Mouse (Mus musculus): Measurements from ENCODE around the gene Gm5565. TPM values are rescaled to one million over a fixed set of nuclear protein-coding genes. Genes with fewer than 3 reads are reported as not detected.
"Not testable (repeated sequence)": the region's sequence is repeated elsewhere in the genome, so short reads cannot be mapped to it uniquely, and the experiment has no call there.

The Gm5565 gene
- polyA plus RNA-seq, 1 experiment from 2014 or later: not detected

- not testable (repeated sequence) for H3K4me2 ChIP-seq; H3K9ac ChIP-seq; H3K4me3 ChIP-seq; H3K27ac ChIP-seq; H3K4me1 ChIP-seq (replicated peaks); H3K36me3 ChIP-seq; H3K9me3 ChIP-seq; H3K27me3 ChIP-seq; ATAC-seq (ENCODE audit: low FRiP score)
- WGBS: 63% methylated on average over 4 of the region's 4 CpGs
Measured at GRCm38 (mm10) chr5:146172744-146173143, 12.4 kb upstream of the Gm5565 start.

GRCm38 (mm10) chr5:146170621-146171020 is 10.3 kb upstream of the Gm5565 start, which contains the start of gene Gm6309:
TSS of gene Gm6309 (minus strand) at chr5:146170721.
- not testable (repeated sequence) for H3K9ac ChIP-seq; H3K9me3 ChIP-seq; H3K4me1 ChIP-seq (replicated peaks); H3K4me2 ChIP-seq; ATAC-seq (ENCODE audit: low FRiP score); H3K36me3 ChIP-seq; H3K27ac ChIP-seq; H3K27me3 ChIP-seq; H3K4me3 ChIP-seq
- 86% methylated on average over 2 of the region's 2 CpGs for WGBS

- H3K36me3 ChIP-seq; H3K27ac ChIP-seq; H3K4me1 ChIP-seq (replicated peaks); ATAC-seq (ENCODE audit: low FRiP score); H3K27me3 ChIP-seq; H3K4me2 ChIP-seq; H3K9ac ChIP-seq; H3K9me3 ChIP-seq; H3K4me3 ChIP-seq: not testable (repeated sequence)
- WGBS: 96% methylated on average over 4 of the region's 4 CpGs
Measured at GRCm38 (mm10) chr5:146158326-146158725, 2.0 kb downstream of the Gm5565 start.

- 71% methylated on average over 3 of the region's 3 CpGs for WGBS
- Histone ChIP-seq H3K27me3 (no peaks in the 10 kb centered on the region), H3K36me3 (no peaks in the 10 kb centered on the region), H3K9ac (no peak overlapping the region), H3K4me3 (no peak overlapping the region), H3K4me2 (no peak overlapping the region), H3K27ac (no peak overlapping the region), H3K4me1 (replicated peaks) (no peaks in the 10 kb centered on the region), H3K9me3 (peaks cover 12% of the 10 kb centered on the region)
- no peak for ATAC-seq (ENCODE audit: low FRiP score)
Measured at GRCm38 (mm10) chr5:146150454-146150853, 9.9 kb downstream of the Gm5565 start.

GRCm38 (mm10) chr5:146147903-146148302 is 12.4 kb downstream of the Gm5565 start:
- Histone ChIP-seq H3K27me3 (no peaks in the 10 kb centered on the region), H3K4me2 (no peak overlapping the region)
- 37% methylated on average over 2 of the region's 2 CpGs for WGBS

More at GRCm38 (mm10) chr5:146147903-146148302, 12.4 kb downstream of the Gm5565 start:
- Histone ChIP-seq H3K4me1 (replicated peaks) (no peaks in the 10 kb centered on the region), H3K9me3 (peaks cover 14% of the 10 kb centered on the region), H3K9ac (no peak overlapping the region), H3K36me3 (no peaks in the 10 kb centered on the region), H3K27ac (no peak overlapping the region), H3K4me3 (no peak overlapping the region)
- ATAC-seq (ENCODE audit: low FRiP score): no peak

Other genes starting within 250 kb of the Gm5565 start
- gene Cyp3a25, start 150.9 kb downstream of the Gm5565 start, polyA plus RNA-seq (2015; fragmentation: Nextera tagmentation; extraction: Ambion mirVana): not detected in 2 replicates
- gene Cyp3a59, start 81.3 kb downstream of the Gm5565 start, polyA plus RNA-seq (2015; fragmentation: Nextera tagmentation; extraction: Ambion mirVana): not detected in 2 replicates
- gene Gm6309, start 10.2 kb upstream of the Gm5565 start, polyA plus RNA-seq (2015; fragmentation: Nextera tagmentation; extraction: Ambion mirVana): not detected in 2 replicates
- gene 1700001J03Rik, start 24.8 kb upstream of the Gm5565 start, polyA plus RNA-seq (2015; fragmentation: Nextera tagmentation; extraction: Ambion mirVana): not detected in 2 replicates
- 25.2 and 26.6 TPM in 2 replicates for gene Rnf6, start 61.0 kb upstream of the Gm5565 start, polyA plus RNA-seq (2015; fragmentation: Nextera tagmentation; extraction: Ambion mirVana)
- 17.5 and 20.1 TPM in 2 replicates for gene Cdk8, start 70.7 kb upstream of the Gm5565 start, polyA plus RNA-seq (2015; fragmentation: Nextera tagmentation; extraction: Ambion mirVana)
- 14.1 and 14.2 TPM in 2 replicates for gene Wasf3, start 224.4 kb upstream of the Gm5565 start, polyA plus RNA-seq (2015; fragmentation: Nextera tagmentation; extraction: Ambion mirVana)